Mouse (Mus musculus) heart, embryonic 16.5 days (tissue): ENCODE data around the gene Naa40. TPM values are rescaled to one million over a fixed set of nuclear protein-coding genes. Genes with fewer than 3 reads are reported as not detected.
A peak's percentile ranks its signal among the peaks of the same experiment; 100 is the strongest.

Source experiments
- ATAC-seq: fragments of 200-750 bp; cut with Nextera tagmentation; replicated peaks from 2 replicates; pipeline ENCODE4 v1.8.0; 2017; ENCODE audit warnings: moderate number of reproducible peaks; ENCODE audit not compliant: insufficient read depth, low FRiP score; ENCODE audit errors: extremely low read depth
- H3K27ac ChIP-seq: fragments of 300-500 bp; sonication (generic); 2 replicates; pipeline ENCODE4 v1.5.1; 2014; ENCODE audit warnings: mild to moderate bottlenecking, low read length, control low read depth, moderate library complexity
- H3K27me3 ChIP-seq: fragments of 300-500 bp; sonication (generic); 2 replicates; pipeline ENCODE4 v1.6.1; 2014; ENCODE audit warnings: low read length, mixed read lengths; ENCODE audit not compliant: control insufficient read depth, insufficient read depth
- H3K36me3 ChIP-seq: fragments of 300-500 bp; sonication (generic); 2 replicates; pipeline ENCODE4 v1.6.1; 2014; ENCODE audit not compliant: control insufficient read depth, insufficient read depth
- H3K4me1 ChIP-seq: fragments of 300-500 bp; sonication (generic); 2 replicates; pipeline ENCODE4 v1.6.1; 2014; ENCODE audit warnings: low read length, mixed read lengths; ENCODE audit not compliant: control insufficient read depth, insufficient read depth
- H3K4me2 ChIP-seq: fragments of 300-500 bp; sonication (generic); 2 replicates; pipeline ENCODE4 v1.6.1; 2014; ENCODE audit warnings: low read depth, mild to moderate bottlenecking, control low read depth, low read length
- H3K4me3 ChIP-seq: fragments of 300-500 bp; sonication (generic); 2 replicates; pipeline ENCODE4 v1.5.1; 2014; ENCODE audit warnings: mild to moderate bottlenecking, control low read depth, low read length
- H3K9ac ChIP-seq: fragments of 300-500 bp; sonication (generic); 2 replicates; pipeline ENCODE4 v1.6.1; 2014; ENCODE audit warnings: low read length, control low read depth
- H3K9me3 ChIP-seq: fragments of 300-500 bp; sonication (generic); replicated peaks from 2 replicates; pipeline ENCODE4 v1.6.1; 2016; ENCODE audit warnings: low read length; ENCODE audit not compliant: control insufficient read depth
- WGBS: fragments of 180-500 bp; shearing (Covaris S2); extraction: QIAGEN DNeasy Blood & Tissue Kit; methylation state at CpG from one replicate; pipeline ENCODE4 v1.1.7; 2014; 5-methylcytosine and 5-hydroxymethylcytosine counted together
- polyA plus RNA-seq: library from polyadenylated mRNA; unstranded; fragments of >200 nt; fragmentation: Nextera tagmentation; extraction: Ambion mirVana; gene quantifications from 2 replicates; pipeline ENCODE4 v1.2.1, GENCODE M21; 2015

Naa40 gene
- polyA plus RNA-seq, 1 experiment from 2014 or later = 59.3 TPM

DNA sequence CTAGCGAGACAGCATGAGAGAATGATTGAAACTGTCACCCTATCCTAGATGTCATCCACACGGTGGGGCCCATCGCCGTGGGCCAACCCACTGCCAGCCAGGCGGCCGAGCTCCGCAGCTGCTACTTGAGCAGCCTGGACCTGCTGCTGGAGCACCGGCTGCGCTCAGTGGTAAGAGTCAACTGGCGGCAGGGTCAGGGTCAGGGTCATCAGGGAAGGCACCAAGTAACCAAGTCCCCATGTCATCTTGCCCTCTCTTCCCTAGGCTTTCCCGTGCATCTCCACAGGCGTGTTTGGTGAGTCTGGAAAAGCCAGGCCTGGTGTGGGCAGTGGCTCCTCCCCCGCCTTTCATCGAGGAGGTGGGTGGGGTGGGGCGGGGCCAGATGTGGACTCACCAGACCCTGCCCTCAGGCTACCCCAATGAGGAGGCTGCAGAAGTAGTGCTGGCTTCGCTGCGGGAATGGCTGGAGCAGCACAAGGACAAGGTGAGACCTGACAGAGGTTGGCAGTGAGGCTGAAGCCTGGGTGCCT lies 44.2 kb downstream of the Naa40 start:
- H3K9ac ChIP-seq = 0 out of 2 replicates have a peak overlapping the region, but pooled peaks have one; percentile 17
- H3K9me3 ChIP-seq = no peaks in the 10 kb centered on the region
- peaks cover 16% of the 10 kb centered on the region for H3K4me1 ChIP-seq
- peak; percentile 58 for ATAC-seq
- peak overlapping the region; percentile 32; the same call in 1 of the 2 replicates for H3K4me2 ChIP-seq
- no peaks in the 10 kb centered on the region for H3K27me3 ChIP-seq
- no peak overlapping the region for H3K4me3 ChIP-seq
- H3K27ac ChIP-seq = 0 out of 2 replicates have a peak overlapping the region, but pooled peaks have one; percentile 3
- H3K36me3 ChIP-seq = peaks cover 36% of the 10 kb centered on the region
- WGBS = 18% methylated on average over 17 of the region's 17 CpGs

- peak; percentile 42; the same call in 1 of the 2 replicates for ATAC-seq
- Histone ChIP-seq H3K4me3 (no peak overlapping the region), H3K9ac (peak overlapping the region; percentile 34; the same call in 1 of the 2 replicates), H3K4me1 (peaks cover 16% of the 10 kb centered on the region), H3K27ac (0 out of 2 replicates have a peak overlapping the region, but pooled peaks have one; percentile 43), H3K27me3 (no peaks in the 10 kb centered on the region), H3K9me3 (no peaks in the 10 kb centered on the region), H3K36me3 (peaks cover 32% of the 10 kb centered on the region), H3K4me2 (peak overlapping the region; percentile 32)
- 14% methylated on average over 33 of the region's 33 CpGs for WGBS
Measured at GRCm38 (mm10) chr19:7195900-7196728, 44.9 kb downstream of the Naa40 start.

DNA sequence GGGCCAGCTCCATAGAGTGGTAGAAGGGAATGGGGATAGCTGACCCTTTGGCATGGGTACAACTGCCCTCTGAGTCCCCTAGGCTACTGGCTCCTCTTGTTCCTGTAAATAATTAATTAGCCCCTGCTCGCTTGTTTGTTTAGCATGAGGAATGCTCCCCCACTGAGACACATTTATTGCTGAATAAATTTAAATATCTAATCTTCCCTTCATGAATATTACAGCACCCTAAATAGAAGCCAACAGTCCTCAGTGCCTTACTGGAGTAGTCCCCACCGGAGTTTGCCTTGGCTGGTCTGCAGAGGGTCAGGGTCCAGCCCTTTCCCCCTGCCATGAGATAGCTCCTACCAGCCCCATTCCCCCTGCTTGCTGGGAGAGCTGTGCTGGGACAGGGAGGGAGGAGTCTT lies 48.4 kb downstream of the Naa40 start:
- H3K4me2 ChIP-seq = no peak overlapping the region
- H3K27ac ChIP-seq = no peak overlapping the region
- peaks cover 5% of the 10 kb centered on the region; the same call in 1 of the 2 replicates for H3K36me3 ChIP-seq
- no peak for ATAC-seq
- WGBS = 54% methylated on average over 2 of the region's 2 CpGs
- peaks cover 16% of the 10 kb centered on the region for H3K4me1 ChIP-seq
- H3K4me3 ChIP-seq = no peak overlapping the region
- no peaks in the 10 kb centered on the region for H3K9me3 ChIP-seq
- no peak overlapping the region for H3K9ac ChIP-seq
- no peaks in the 10 kb centered on the region for H3K27me3 ChIP-seq

- Histone ChIP-seq H3K9ac (no peak overlapping the region), H3K4me1 (peaks cover 9% of the 10 kb centered on the region), H3K4me3 (no peak overlapping the region), H3K9me3 (no peaks in the 10 kb centered on the region), H3K27ac (no peak overlapping the region), H3K36me3 (no peaks in the 10 kb centered on the region), H3K27me3 (no peaks in the 10 kb centered on the region), H3K4me2 (no peak overlapping the region)
- WGBS = 44% methylated on average over 6 of the region's 6 CpGs
- no peak for ATAC-seq
Measured at GRCm38 (mm10) chr19:7191639-7192038, 49.3 kb downstream of the Naa40 start.

- no peak overlapping the region for H3K4me2 ChIP-seq
- no peak overlapping the region for H3K4me3 ChIP-seq
- H3K36me3 ChIP-seq = no peaks in the 10 kb centered on the region
- WGBS = 61% methylated on average over 5 of the region's 5 CpGs
- no peaks in the 10 kb centered on the region for H3K9me3 ChIP-seq
- ATAC-seq = no peak
- no peak overlapping the region for H3K27ac ChIP-seq
- no peaks in the 10 kb centered on the region for H3K27me3 ChIP-seq
- no peak overlapping the region for H3K9ac ChIP-seq
- H3K4me1 ChIP-seq = peaks cover 3% of the 10 kb centered on the region
Measured at GRCm38 (mm10) chr19:7190986-7191385, 50.0 kb downstream of the Naa40 start.

GRCm38 (mm10) chr19:7189026-7189425 lies 52.0 kb downstream of the Naa40 start:
- Histone ChIP-seq H3K36me3 (no peaks in the 10 kb centered on the region), H3K27ac (no peak overlapping the region), H3K4me2 (no peak overlapping the region), H3K9ac (no peak overlapping the region), H3K4me1 (no peaks in the 10 kb centered on the region), H3K4me3 (no peak overlapping the region), H3K9me3 (no peaks in the 10 kb centered on the region), H3K27me3 (peaks cover 2% of the 10 kb centered on the region; the same call in 1 of the 2 replicates)
- ATAC-seq = no peak
- 60% methylated on average over 4 of the region's 4 CpGs for WGBS

GRCm38 (mm10) chr19:7187157-7187556 lies 53.8 kb downstream of the Naa40 start:
- H3K27me3 ChIP-seq = peaks cover 9% of the 10 kb centered on the region; the same call in 1 of the 2 replicates
- H3K4me3 ChIP-seq = no peak overlapping the region

DNA sequence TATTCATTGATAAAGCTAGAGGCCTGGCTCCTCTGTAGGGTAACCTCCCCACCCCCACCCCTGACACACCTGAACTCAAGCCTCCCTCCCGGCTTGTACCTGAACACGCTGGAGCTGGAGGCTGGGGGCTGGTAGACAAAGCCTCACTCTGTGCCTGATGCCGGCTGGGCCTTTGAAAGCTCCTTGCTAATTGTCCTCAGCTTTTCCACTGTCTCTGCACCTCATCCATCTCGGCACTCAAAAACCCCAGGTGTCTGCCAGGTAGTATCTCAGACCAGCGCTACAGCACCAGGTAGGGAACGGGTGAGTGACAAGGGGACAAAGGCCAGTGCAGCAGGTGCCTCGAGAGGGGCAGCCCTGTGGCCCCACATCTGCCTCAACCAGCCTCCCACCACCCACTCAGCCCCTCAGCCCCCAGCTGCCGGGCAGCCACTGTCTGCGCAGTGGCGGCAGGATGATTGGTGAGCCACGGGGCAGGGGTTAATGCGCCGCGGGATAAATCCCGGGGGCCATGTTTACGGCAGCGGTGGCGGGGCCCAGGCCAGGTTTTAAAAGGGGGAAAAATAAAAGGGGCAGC lies 55.2 kb downstream of the Naa40 start:
- no peak overlapping the region for H3K9ac ChIP-seq
- H3K4me2 ChIP-seq = no peak overlapping the region
- peaks cover 19% of the 10 kb centered on the region for H3K4me1 ChIP-seq
- H3K36me3 ChIP-seq = no peaks in the 10 kb centered on the region
- H3K9me3 ChIP-seq = no peaks in the 10 kb centered on the region
- peaks cover 9% of the 10 kb centered on the region; the same call in 1 of the 2 replicates for H3K27me3 ChIP-seq
- ATAC-seq = no peak
- no peak overlapping the region for H3K27ac ChIP-seq
- 30% methylated on average over 18 of the region's 18 CpGs for WGBS
- no peak overlapping the region for H3K4me3 ChIP-seq

More at GRCm38 (mm10) chr19:7187157-7187556, 53.8 kb downstream of the Naa40 start:
- peaks cover 8% of the 10 kb centered on the region for H3K4me1 ChIP-seq
- H3K27ac ChIP-seq = no peak overlapping the region
- no peaks in the 10 kb centered on the region for H3K9me3 ChIP-seq
- ATAC-seq = no peak
- no peaks in the 10 kb centered on the region for H3K36me3 ChIP-seq
- 64% methylated on average over 5 of the region's 5 CpGs for WGBS
- H3K4me2 ChIP-seq = no peak overlapping the region
- no peak overlapping the region for H3K9ac ChIP-seq

GRCm38 (mm10) chr19:7185059-7185458 lies 55.9 kb downstream of the Naa40 start:
- WGBS = 73% methylated on average over 4 of the region's 4 CpGs
- no peak overlapping the region for H3K4me3 ChIP-seq
- no peak overlapping the region for H3K27ac ChIP-seq
- H3K36me3 ChIP-seq = no peaks in the 10 kb centered on the region
- no peak for ATAC-seq
- no peak overlapping the region for H3K9ac ChIP-seq
- peaks cover 9% of the 10 kb centered on the region; the same call in 1 of the 2 replicates for H3K27me3 ChIP-seq
- H3K4me1 ChIP-seq = peaks cover 23% of the 10 kb centered on the region
- no peak overlapping the region for H3K4me2 ChIP-seq
- H3K9me3 ChIP-seq = no peaks in the 10 kb centered on the region
